Comparison of ENCODE assay signal across 28 mouse cellular contexts in genomic region chr3:39489392-39489791, GRCm38 (mm10).
"Had no signal": no experiment of that assay in that cellular context is flagged by ENCODE, and none has a peak within 500 bp of the region (broad histone marks: within the 10 kb centered on the region; RNA-seq: fewer than 3 reads in every experiment).

No protein-coding gene starts in this region.

- H3K9ac ChIP-seq: limb, embryonic 12.5 days; limb, embryonic 13.5 days; limb, embryonic 15.5 days; liver, embryonic 12.5 days; liver, embryonic 13.5 days; liver, embryonic 14.5 days; liver, embryonic 15.5 days; liver, postnatal 0 days; midbrain, embryonic 12.5 days; midbrain, embryonic 13.5 days; midbrain, embryonic 15.5 days; neural tube, embryonic 12.5 days; neural tube, embryonic 13.5 days had no signal

- H3K4me3 ChIP-seq: left cerebral cortex, adult 2 months; limb, embryonic 10.5 days; limb, embryonic 12.5 days; limb, embryonic 13.5 days; limb, embryonic 15.5 days; liver, embryonic 12.5 days; liver, embryonic 13.5 days; liver, embryonic 15.5 days; megakaryocyte, embryonic 14.5 days; midbrain, embryonic 10.5 days; midbrain, embryonic 12.5 days; midbrain, embryonic 13.5 days; midbrain, embryonic 15.5 days; myocyte; neural tube, embryonic 12.5 days; neural tube, embryonic 13.5 days had no signal

- H3K36me3 ChIP-seq: limb, embryonic 10.5 days; limb, embryonic 12.5 days; limb, embryonic 13.5 days; limb, embryonic 15.5 days; liver, embryonic 12.5 days; liver, embryonic 13.5 days; liver, embryonic 15.5 days; midbrain, embryonic 10.5 days; midbrain, embryonic 12.5 days; midbrain, embryonic 13.5 days; midbrain, embryonic 15.5 days; neural tube, embryonic 12.5 days; neural tube, embryonic 13.5 days had no signal

- DNase-seq: layer of hippocampus, postnatal 36 days; left cerebral cortex, postnatal 4 days; liver; liver, embryonic 13.5 days; liver, postnatal 0 days; lung, adult 2 months; lung, postnatal 36 days; midbrain, embryonic 14.5 days had no signal

- H3K27me3 ChIP-seq: limb, embryonic 12.5 days; limb, embryonic 13.5 days; limb, embryonic 15.5 days; liver, embryonic 12.5 days; liver, embryonic 13.5 days; liver, embryonic 15.5 days; megakaryocyte, embryonic 14.5 days; midbrain, embryonic 12.5 days; midbrain, embryonic 13.5 days; midbrain, embryonic 15.5 days; neural tube, embryonic 12.5 days; neural tube, embryonic 13.5 days had no signal

- H3K4me1 ChIP-seq: limb, embryonic 10.5 days; limb, embryonic 12.5 days; limb, embryonic 13.5 days; limb, embryonic 15.5 days; liver, embryonic 12.5 days; liver, embryonic 13.5 days; liver, embryonic 15.5 days; megakaryocyte, embryonic 14.5 days; midbrain, embryonic 10.5 days; midbrain, embryonic 12.5 days; midbrain, embryonic 13.5 days; midbrain, embryonic 15.5 days; neural tube, embryonic 12.5 days; neural tube, embryonic 13.5 days had no signal

- H3K9me3 ChIP-seq: limb, embryonic 10.5 days; limb, embryonic 12.5 days; limb, embryonic 13.5 days; limb, embryonic 15.5 days; liver, embryonic 12.5 days; liver, embryonic 13.5 days; liver, embryonic 15.5 days; midbrain, embryonic 10.5 days; midbrain, embryonic 12.5 days; midbrain, embryonic 13.5 days; midbrain, embryonic 15.5 days; neural tube, embryonic 12.5 days; neural tube, embryonic 13.5 days had no signal

- ATAC-seq: liver, embryonic 12.5 days; liver, postnatal 0 days; midbrain, embryonic 13.5 days; midbrain, embryonic 15.5 days; midbrain, embryonic 16.5 days had no signal

- H3K27ac ChIP-seq: left cerebral cortex, adult 2 months; limb, embryonic 10.5 days; limb, embryonic 12.5 days; limb, embryonic 13.5 days; limb, embryonic 15.5 days; liver, embryonic 12.5 days; liver, embryonic 13.5 days; liver, embryonic 14.5 days; liver, embryonic 15.5 days; macrophage; midbrain, embryonic 10.5 days; midbrain, embryonic 12.5 days; midbrain, embryonic 13.5 days; midbrain, embryonic 15.5 days; neural tube, embryonic 12.5 days; neural tube, embryonic 13.5 days had no signal

- H3K4me2 ChIP-seq: limb, embryonic 12.5 days; limb, embryonic 13.5 days; limb, embryonic 15.5 days; liver, embryonic 11.5 days; liver, embryonic 12.5 days; liver, embryonic 13.5 days; liver, embryonic 15.5 days; midbrain, embryonic 11.5 days; midbrain, embryonic 12.5 days; midbrain, embryonic 13.5 days; midbrain, embryonic 15.5 days; neural tube, embryonic 12.5 days; neural tube, embryonic 13.5 days had no signal
